Mouse (Mus musculus) midbrain, embryonic 15.5 days (tissue): ENCODE measurements at regions not wholly inside any gene's neighbourhood (a gene's known extent, or its start where the extent isn't known, plus 50 kb on each side); places are given as distances from the start of the nearest gene placed in this dataset.
"Not testable (repeated sequence)": the region's sequence is repeated elsewhere in the genome, so short reads cannot be mapped to it uniquely, and the experiment has no call there.

ENCODE experiments used
- ATAC-seq: fragments of 200-750 bp; cut with Nextera tagmentation; replicated peaks from 2 replicates; pipeline ENCODE4 v1.8.0; 2017; ENCODE audit warnings: moderate TSS enrichment
- H3K27ac ChIP-seq: fragments of 300-500 bp; sonication (generic); 2 replicates; pipeline ENCODE4 v1.5.1; 2015; ENCODE audit warnings: mild to moderate bottlenecking, inconsistent platforms
- H3K27me3 ChIP-seq: fragments of 300-500 bp; sonication (generic); replicated peaks from 2 replicates; pipeline ENCODE4 v1.6.1; 2015; ENCODE audit warnings: inconsistent platforms
- H3K36me3 ChIP-seq: fragments of 300-500 bp; sonication (generic); replicated peaks from 2 replicates; pipeline ENCODE4 v1.6.1; 2015; ENCODE audit warnings: inconsistent platforms
- H3K4me1 ChIP-seq: fragments of 300-500 bp; sonication (generic); 2 replicates; pipeline ENCODE4 v1.6.1; 2015; ENCODE audit warnings: inconsistent platforms
- H3K4me2 ChIP-seq: fragments of 300-500 bp; sonication (generic); 2 replicates; pipeline ENCODE4 v1.6.1; 2015; ENCODE audit warnings: inconsistent platforms, mild to moderate bottlenecking, moderate library complexity
- H3K4me3 ChIP-seq: fragments of 300-500 bp; sonication (generic); 2 replicates; pipeline ENCODE4 v1.5.1; 2015; ENCODE audit warnings: mild to moderate bottlenecking, inconsistent platforms
- H3K9ac ChIP-seq: fragments of 300-500 bp; sonication (generic); 2 replicates; pipeline ENCODE4 v1.6.1; 2015; ENCODE audit warnings: mild to moderate bottlenecking, inconsistent platforms
- H3K9me3 ChIP-seq: fragments of 300-500 bp; sonication (generic); 2 replicates; pipeline ENCODE4 v1.6.1; 2016; ENCODE audit warnings: inconsistent platforms
- WGBS: fragments of 180-500 bp; shearing (Covaris S2); methylation state at CpG from one replicate; pipeline ENCODE4 v1.1.7; 2015; ENCODE audit warnings: mixed read lengths; 5-methylcytosine and 5-hydroxymethylcytosine counted together

DNA sequence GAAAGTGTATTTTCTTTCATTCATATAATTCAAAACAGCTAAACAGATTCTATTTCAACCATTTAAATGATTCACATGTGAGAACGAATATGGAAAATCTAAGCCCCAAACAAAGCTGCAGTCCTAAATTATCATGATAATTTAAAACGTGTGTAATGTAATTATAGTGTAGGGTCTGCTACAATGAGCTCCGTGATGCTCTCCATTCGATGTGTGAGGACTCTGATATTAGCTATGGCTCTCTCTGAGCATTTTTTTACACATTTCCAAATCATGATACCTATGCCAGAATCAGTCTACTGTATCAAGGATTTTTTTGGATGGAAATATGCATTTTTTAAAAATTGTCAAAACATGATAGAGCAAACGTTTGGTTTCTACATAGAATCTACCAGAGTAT lies 785.8 kb upstream of the Pou3f3 start:
- no peak overlapping the region for H3K4me2 ChIP-seq
- no peaks in the 10 kb centered on the region for H3K4me1 ChIP-seq
- H3K27ac ChIP-seq, result no peak overlapping the region
- no peak for ATAC-seq
- H3K36me3 ChIP-seq, result no peaks in the 10 kb centered on the region
- H3K27me3 ChIP-seq, result no peaks in the 10 kb centered on the region
- no peak overlapping the region for H3K9ac ChIP-seq
- no peaks in the 10 kb centered on the region for H3K9me3 ChIP-seq
- WGBS, result 71% methylated on average over 5 of the region's 5 CpGs
- no peak overlapping the region for H3K4me3 ChIP-seq

- Histone ChIP-seq H3K36me3 (no peaks in the 10 kb centered on the region), H3K27ac (no peak overlapping the region), H3K4me2 (no peak overlapping the region)
Observed at GRCm38 (mm10) chr1:41916730-41917347, 778.7 kb upstream of the Pou3f3 start.

DNA sequence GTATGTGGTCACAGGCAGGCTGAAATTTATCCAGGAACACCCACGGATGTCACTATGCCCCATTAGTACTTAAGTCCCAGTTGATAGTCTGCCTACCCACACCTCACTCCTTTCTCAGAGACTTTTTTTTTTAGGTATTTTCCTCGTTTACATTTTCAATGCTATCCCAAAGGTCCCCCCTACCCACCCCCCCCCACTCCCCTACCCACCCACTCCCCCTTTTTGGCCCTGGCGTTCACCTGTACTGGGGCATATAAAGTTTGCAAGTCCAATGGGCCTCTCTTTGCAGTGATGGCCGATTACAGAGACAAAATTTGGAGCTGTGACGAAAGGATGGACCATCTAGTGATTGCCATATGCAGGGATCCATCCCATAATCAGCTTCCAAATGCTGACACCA lies 777.8 kb upstream of the Pou3f3 start:
- not testable (repeated sequence) for H3K9ac ChIP-seq, ATAC-seq, H3K36me3 ChIP-seq

More at GRCm38 (mm10) chr1:41916730-41917347, 778.7 kb upstream of the Pou3f3 start:
- Histone ChIP-seq H3K9ac (no peak overlapping the region), H3K4me1 (peaks cover 12% of the 10 kb centered on the region), H3K9me3 (no peaks in the 10 kb centered on the region), H3K27me3 (no peaks in the 10 kb centered on the region), H3K4me3 (no peak overlapping the region)
- no peak for ATAC-seq
- 63% methylated on average over 4 of the region's 4 CpGs for WGBS

DNA sequence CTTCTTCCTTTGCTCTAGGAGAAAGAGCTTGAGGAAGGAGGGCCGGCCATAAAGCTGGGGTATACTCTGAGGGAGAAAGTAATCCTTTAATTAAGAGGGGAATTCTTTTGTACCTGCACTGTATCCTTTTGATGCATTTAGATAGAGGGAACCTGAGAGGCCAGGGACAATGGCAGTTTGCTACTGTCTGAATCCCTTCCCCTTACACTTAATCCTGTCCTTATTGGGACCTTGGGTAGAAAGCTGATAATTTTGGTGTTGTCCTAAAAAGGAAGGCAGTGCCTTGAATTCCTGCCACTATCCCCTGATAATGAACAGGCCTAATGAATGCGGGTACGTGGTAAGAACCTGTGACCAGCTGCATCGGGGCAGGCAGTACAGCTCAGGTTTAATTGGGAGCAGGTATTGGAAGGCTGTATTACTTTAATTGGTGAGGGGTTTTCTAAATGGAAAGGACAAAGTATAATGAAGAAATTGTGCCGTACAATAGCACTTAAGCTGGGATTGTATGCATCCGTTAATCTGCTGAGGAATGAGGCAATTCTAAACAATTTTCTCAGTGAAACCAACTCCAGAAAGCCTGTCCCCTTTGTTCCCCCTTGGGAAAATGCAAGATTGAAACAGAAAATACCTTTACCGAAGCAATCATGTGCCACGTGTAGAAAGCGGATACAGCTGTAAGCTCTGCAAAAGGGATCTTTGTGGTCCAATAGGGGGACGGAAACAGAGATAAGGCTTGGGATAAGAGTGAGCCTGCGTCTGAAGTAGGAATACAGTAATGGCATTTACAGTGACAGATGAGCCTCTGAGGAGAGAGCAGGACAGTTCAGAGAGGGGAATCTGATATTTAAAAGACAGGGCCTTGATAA lies 776.9 kb upstream of the Pou3f3 start:
- Histone ChIP-seq H3K36me3 (no peaks in the 10 kb centered on the region), H3K27ac (no peak overlapping the region), H3K9me3 (no peaks in the 10 kb centered on the region), H3K9ac (no peak overlapping the region), H3K4me1 (peaks cover 12% of the 10 kb centered on the region), H3K27me3 (no peaks in the 10 kb centered on the region), H3K4me2 (peak overlapping the region; percentile 5; the same call in 1 of the 2 replicates), H3K4me3 (no peak overlapping the region)
- 17% methylated on average over 11 of the region's 11 CpGs for WGBS
- no peak; the same call in 1 of the 2 replicates for ATAC-seq

More for the DNA sequence above, 777.8 kb upstream of the Pou3f3 start:
- WGBS, result 77% methylated on average over 5 of the region's 5 CpGs
- not testable (repeated sequence) for H3K27me3 ChIP-seq, H3K9me3 ChIP-seq, H3K27ac ChIP-seq, H3K4me2 ChIP-seq, H3K4me3 ChIP-seq
- peaks cover 12% of the 10 kb centered on the region for H3K4me1 ChIP-seq

DNA sequence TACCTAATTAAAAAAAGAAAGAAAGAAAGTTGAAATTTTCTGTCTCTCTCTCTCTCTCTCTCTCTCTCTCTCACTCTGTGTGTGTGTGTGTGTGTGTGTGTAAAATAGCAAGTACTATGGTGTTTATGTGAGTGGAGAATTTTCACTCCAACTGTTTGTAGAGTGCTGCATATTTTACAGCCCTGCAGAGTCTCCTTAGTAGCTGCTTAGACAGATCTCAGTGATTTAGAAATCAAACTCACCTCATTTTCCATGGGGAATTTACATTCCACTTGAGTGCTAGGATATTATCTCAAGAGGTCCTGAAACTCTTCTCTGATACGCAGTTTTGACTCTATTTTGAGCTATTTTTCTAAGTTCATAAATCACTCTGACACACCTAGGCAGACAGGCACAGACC lies 761.8 kb upstream of the Pou3f3 start:
- Histone ChIP-seq H3K4me3 (no peak overlapping the region), H3K36me3 (no peaks in the 10 kb centered on the region), H3K4me1 (no peaks in the 10 kb centered on the region), H3K27me3 (no peaks in the 10 kb centered on the region), H3K4me2 (no peak overlapping the region), H3K9me3 (no peaks in the 10 kb centered on the region), H3K9ac (no peak overlapping the region), H3K27ac (no peak overlapping the region)
- no peak for ATAC-seq
- 83% methylated on average over 1 of the region's 1 CpGs for WGBS

DNA sequence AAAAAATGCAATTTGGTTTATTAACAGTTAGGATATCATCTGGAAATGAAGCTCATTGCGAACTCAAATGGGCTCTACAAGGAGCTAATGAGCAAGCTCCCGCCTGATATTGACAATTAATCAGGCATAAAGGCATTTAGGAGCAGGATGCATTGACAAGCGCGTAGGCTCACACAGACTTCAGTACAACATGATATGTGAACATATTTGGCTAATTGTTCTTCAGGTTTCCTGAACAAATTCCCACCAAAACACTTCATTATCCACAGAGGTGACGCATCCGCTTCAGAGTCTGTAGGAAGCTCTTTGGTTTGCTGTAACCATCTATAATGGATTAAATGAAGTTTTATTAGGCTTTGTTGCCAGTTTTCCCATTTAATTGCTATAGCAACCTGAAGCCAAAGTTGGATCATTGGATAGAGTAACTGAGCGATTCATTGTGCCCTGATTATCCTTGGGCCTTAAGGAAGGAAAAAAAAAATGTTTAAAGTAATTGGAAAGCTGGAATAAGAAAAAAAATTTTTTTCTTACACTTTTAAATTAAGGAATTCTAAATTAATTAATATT lies 759.6 kb upstream of the Pou3f3 start:
- no peaks in the 10 kb centered on the region for H3K36me3 ChIP-seq
- H3K27ac ChIP-seq, result no peak overlapping the region
- H3K4me3 ChIP-seq, result no peak overlapping the region
- H3K4me2 ChIP-seq, result no peak overlapping the region
- no peaks in the 10 kb centered on the region for H3K27me3 ChIP-seq
- no peaks in the 10 kb centered on the region for H3K9me3 ChIP-seq
- H3K4me1 ChIP-seq, result no peaks in the 10 kb centered on the region
- H3K9ac ChIP-seq, result no peak overlapping the region
- 60% methylated on average over 7 of the region's 7 CpGs for WGBS
- ATAC-seq, result no peak

GRCm38 (mm10) chr1:41960982-41961381 lies 734.6 kb upstream of the Pou3f3 start:
- Histone ChIP-seq H3K4me1 (no peaks in the 10 kb centered on the region), H3K9ac (no peak overlapping the region), H3K36me3 (no peaks in the 10 kb centered on the region), H3K9me3 (no peaks in the 10 kb centered on the region), H3K4me3 (no peak overlapping the region), H3K27me3 (no peaks in the 10 kb centered on the region), H3K4me2 (no peak overlapping the region), H3K27ac (no peak overlapping the region)
- no peak for ATAC-seq
- 75% methylated on average over 2 of the region's 2 CpGs for WGBS

GRCm38 (mm10) chr1:41981545-41981944 lies 714.0 kb upstream of the Pou3f3 start:
- ATAC-seq, result no peak
- Histone ChIP-seq H3K9me3 (no peaks in the 10 kb centered on the region), H3K9ac (no peak overlapping the region), H3K4me1 (0 out of 2 replicates have a peak, but pooled peaks cover 4% of the 10 kb centered on the region), H3K4me3 (no peak overlapping the region), H3K36me3 (no peaks in the 10 kb centered on the region), H3K27me3 (no peaks in the 10 kb centered on the region), H3K27ac (no peak overlapping the region), H3K4me2 (no peak overlapping the region)
- WGBS, result 43% methylated on average over 5 of the region's 5 CpGs

DNA sequence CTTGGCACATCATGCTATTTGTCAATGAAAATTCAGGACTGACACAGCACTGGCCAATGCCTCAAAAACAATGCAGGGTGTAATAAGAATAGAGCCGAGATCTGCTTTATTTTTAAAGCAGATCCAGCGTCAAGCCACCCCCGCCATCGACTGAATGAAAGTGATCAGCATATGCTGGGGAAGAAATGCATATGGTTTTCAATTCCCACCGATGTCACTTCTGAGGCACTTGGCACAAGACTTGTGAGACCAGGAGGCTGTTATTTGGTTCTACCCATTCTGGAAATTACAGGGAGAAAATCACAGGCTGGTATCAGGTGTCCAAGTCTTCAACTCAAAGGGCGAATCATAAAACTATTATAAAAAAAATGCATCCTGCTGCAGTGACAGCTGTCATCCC lies 689.3 kb upstream of the Pou3f3 start:
- no peaks in the 10 kb centered on the region for H3K27me3 ChIP-seq
- H3K36me3 ChIP-seq, result no peaks in the 10 kb centered on the region
- H3K4me1 ChIP-seq, result no peaks in the 10 kb centered on the region
- H3K9ac ChIP-seq, result no peak overlapping the region
- ATAC-seq, result no peak
- H3K27ac ChIP-seq, result no peak overlapping the region
- 66% methylated on average over 6 of the region's 6 CpGs for WGBS
- no peak overlapping the region for H3K4me2 ChIP-seq
- H3K9me3 ChIP-seq, result no peaks in the 10 kb centered on the region
- H3K4me3 ChIP-seq, result no peak overlapping the region

GRCm38 (mm10) chr1:42008046-42008445 lies 687.5 kb upstream of the Pou3f3 start:
- Histone ChIP-seq H3K36me3 (no peaks in the 10 kb centered on the region), H3K4me2 (no peak overlapping the region), H3K9me3 (no peaks in the 10 kb centered on the region), H3K4me1 (no peaks in the 10 kb centered on the region), H3K27me3 (no peaks in the 10 kb centered on the region), H3K4me3 (no peak overlapping the region), H3K9ac (no peak overlapping the region), H3K27ac (no peak overlapping the region)
- ATAC-seq, result no peak
- 97% methylated on average over 3 of the region's 3 CpGs for WGBS

GRCm38 (mm10) chr1:42012911-42013310 lies 682.7 kb upstream of the Pou3f3 start:
- no peaks in the 10 kb centered on the region for H3K9me3 ChIP-seq
- H3K36me3 ChIP-seq, result no peaks in the 10 kb centered on the region
- no peak overlapping the region for H3K4me2 ChIP-seq
- no peak overlapping the region for H3K27ac ChIP-seq
- H3K27me3 ChIP-seq, result no peaks in the 10 kb centered on the region
- 77% methylated on average over 3 of the region's 3 CpGs for WGBS
- no peak overlapping the region for H3K4me3 ChIP-seq
- no peaks in the 10 kb centered on the region for H3K4me1 ChIP-seq
- no peak for ATAC-seq
- H3K9ac ChIP-seq, result no peak overlapping the region

GRCm38 (mm10) chr1:42018966-42019365 lies 676.6 kb upstream of the Pou3f3 start:
- no peak overlapping the region for H3K4me3 ChIP-seq
- no peaks in the 10 kb centered on the region for H3K27me3 ChIP-seq
- no peak for ATAC-seq
- H3K9ac ChIP-seq, result no peak overlapping the region
- H3K4me2 ChIP-seq, result no peak overlapping the region
- WGBS, result 52% methylated on average over 2 of the region's 2 CpGs
- H3K27ac ChIP-seq, result no peak overlapping the region
- no peaks in the 10 kb centered on the region for H3K36me3 ChIP-seq
- no peaks in the 10 kb centered on the region for H3K9me3 ChIP-seq
- no peaks in the 10 kb centered on the region for H3K4me1 ChIP-seq
